8 mouse cellular contexts compared by ENCODE assay signal in the genomic region with DNA sequence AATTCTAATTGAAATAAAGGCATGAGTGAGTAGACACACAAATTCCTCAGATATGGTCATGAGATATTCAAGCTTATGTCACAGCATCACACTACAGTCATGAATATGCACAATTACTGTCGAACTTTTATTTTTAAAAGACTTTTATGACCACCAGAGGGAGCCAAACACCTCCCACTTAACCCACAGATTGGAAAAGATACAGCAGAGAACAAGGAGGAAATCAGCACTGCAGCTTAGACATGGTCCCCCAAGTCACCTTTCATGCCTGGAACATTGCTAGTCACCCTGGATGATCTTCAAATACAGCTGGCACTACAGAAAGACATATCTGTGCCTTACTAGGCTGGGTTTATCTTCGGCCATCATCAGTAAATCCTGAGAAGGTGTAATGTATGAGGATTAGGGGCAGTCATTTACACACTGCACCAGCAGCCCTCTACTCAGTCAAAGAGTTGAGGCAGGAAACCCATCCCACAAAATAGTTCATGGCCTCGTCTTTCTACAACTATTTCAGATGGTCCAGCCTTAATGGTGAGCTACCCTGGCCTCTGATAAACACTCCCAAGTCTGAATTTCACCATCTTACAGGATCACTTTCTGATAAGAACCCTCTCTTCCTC.
DNase-seq lines count a peak whose midpoint lies in the region; ATAC-seq and TF ChIP-seq lines count a peak whose summit lies in the region.

No protein-coding gene starts in this region.

- TF ChIP-seq POLR2A in kidney, adult 2 months (IDR thresholded peaks at IDR 0.05; ENCODE audit: low read depth, low read length) = no peak

- H3K9me3 ChIP-seq in kidney, embryonic 16.5 days (ENCODE audit: low read length) = no peaks in the 10 kb centered on the region
- no peaks in the 10 kb centered on the region for H3K9me3 ChIP-seq in stomach, embryonic 14.5 days (ENCODE audit: control insufficient read depth, low read depth, low read length)

- H3K27ac ChIP-seq in kidney, adult 2 months (ENCODE audit: insufficient read depth, low read depth, low read length) = no peak overlapping the region
- no peak overlapping the region for H3K27ac ChIP-seq in kidney, embryonic 16.5 days (ENCODE audit: low read length)
- no peak overlapping the region for H3K27ac ChIP-seq in stomach, embryonic 14.5 days (ENCODE audit: low read length)

- DNase-seq in kidney, adult 2 months = peak; percentile 68
- peak; percentile 14 for DNase-seq in Muller cell, postnatal 12 days (ENCODE audit: inconsistent ontology term)
- DNase-seq in embryo, embryonic 11.5 days (ENCODE audit: low read depth, low spot score) = peak; percentile 35
- DNase-seq in layer of hippocampus, adult 9-10 months (ENCODE audit: low spot score) = peak; percentile 68
- no peak for DNase-seq in urinary bladder, postnatal 4 days (ENCODE audit: low spot score in 2 of 2)
- DNase-seq in frontal cortex, postnatal 14 days (ENCODE audit: low spot score in 2 of 2) = no peak

- TF ChIP-seq CTCF in kidney, adult 2 months (conservative IDR thresholded peaks at IDR 0.05; ENCODE audit: insufficient read depth, insufficient read length, low read depth, low read length) = peak; percentile 23; the same call in 1 of the 2 replicates

- H3K9ac ChIP-seq in kidney, embryonic 16.5 days (replicated peaks; ENCODE audit: low read length) = no peak overlapping the region
- H3K9ac ChIP-seq in stomach, embryonic 14.5 days (replicated peaks; ENCODE audit: low read depth, low read length) = no peak overlapping the region

- no peaks in the 10 kb centered on the region for H3K36me3 ChIP-seq in kidney, adult 2 months (ENCODE audit: control insufficient read depth, insufficient read depth, low read length)
- no peaks in the 10 kb centered on the region for H3K36me3 ChIP-seq in kidney, embryonic 16.5 days (ENCODE audit: insufficient read depth, low read length)
- H3K36me3 ChIP-seq in stomach, embryonic 14.5 days (ENCODE audit: control insufficient read depth, insufficient read depth, low read length) = no peaks in the 10 kb centered on the region

- no peak overlapping the region for H3K4me2 ChIP-seq in kidney, embryonic 16.5 days (replicated peaks; ENCODE audit: low read depth, low read length)
- no peak overlapping the region for H3K4me2 ChIP-seq in stomach, embryonic 14.5 days (replicated peaks; ENCODE audit: low read depth, low read length)

- ATAC-seq in kidney, embryonic 16.5 days (ENCODE audit: low FRiP score, low TSS enrichment) = no peak
- ATAC-seq in stomach, embryonic 14.5 days (ENCODE audit: insufficient number of reproducible peaks, insufficient read depth, low FRiP score, low read depth) = peak; percentile 23; the same call in 1 of the 2 replicates

- H3K4me1 ChIP-seq in kidney, adult 2 months (ENCODE audit: control insufficient read depth, insufficient read depth, low read length) = peaks cover 19% of the 10 kb centered on the region; the same call in 1 of the 2 replicates
- peaks cover 13% of the 10 kb centered on the region; the same call in 1 of the 2 replicates for H3K4me1 ChIP-seq in kidney, embryonic 16.5 days (ENCODE audit: insufficient read depth, low read length)
- H3K4me1 ChIP-seq in stomach, embryonic 14.5 days (ENCODE audit: control insufficient read depth, insufficient read depth, low read length) = no peaks in the 10 kb centered on the region

- 42% methylated on average over 3 of the region's 3 CpGs for WGBS in kidney, adult 2 months
- 45% methylated on average over 3 of the region's 3 CpGs for WGBS in kidney, embryonic 16.5 days
- 39% methylated on average over 3 of the region's 3 CpGs for whole genome bisulfite sequencing in stomach, embryonic 14.5 days

- H3K4me3 ChIP-seq in kidney, adult 2 months (ENCODE audit: insufficient read depth, low read depth, low read length) = no peak overlapping the region
- no peak overlapping the region for H3K4me3 ChIP-seq in kidney, embryonic 16.5 days (ENCODE audit: low read length)
- no peak overlapping the region for H3K4me3 ChIP-seq in stomach, embryonic 14.5 days (ENCODE audit: low read depth, low read length)

- no peaks in the 10 kb centered on the region for H3K27me3 ChIP-seq in kidney, adult 2 months (replicated peaks; ENCODE audit: control insufficient read depth, insufficient read depth, low read length)
- peaks cover 15% of the 10 kb centered on the region; the same call in 1 of the 2 replicates for H3K27me3 ChIP-seq in kidney, embryonic 16.5 days (ENCODE audit: insufficient read depth, low read length)
- no peaks in the 10 kb centered on the region for H3K27me3 ChIP-seq in stomach, embryonic 14.5 days (ENCODE audit: control insufficient read depth, insufficient read depth, low read length)

Comparison
In these comparisons a context has a peak if more than half of its experiments do, and no peak if none do; other contexts are left out.
1. DNase-seq: peak in kidney, adult 2 months (single experiment), Muller cell, postnatal 12 days (single experiment), embryo, embryonic 11.5 days (single experiment) and layer of hippocampus, adult 9-10 months (single experiment); none in urinary bladder, postnatal 4 days (0 of 2) and frontal cortex, postnatal 14 days (0 of 2).